16 mouse cellular contexts compared by ENCODE assay signal in the genomic region with DNA sequence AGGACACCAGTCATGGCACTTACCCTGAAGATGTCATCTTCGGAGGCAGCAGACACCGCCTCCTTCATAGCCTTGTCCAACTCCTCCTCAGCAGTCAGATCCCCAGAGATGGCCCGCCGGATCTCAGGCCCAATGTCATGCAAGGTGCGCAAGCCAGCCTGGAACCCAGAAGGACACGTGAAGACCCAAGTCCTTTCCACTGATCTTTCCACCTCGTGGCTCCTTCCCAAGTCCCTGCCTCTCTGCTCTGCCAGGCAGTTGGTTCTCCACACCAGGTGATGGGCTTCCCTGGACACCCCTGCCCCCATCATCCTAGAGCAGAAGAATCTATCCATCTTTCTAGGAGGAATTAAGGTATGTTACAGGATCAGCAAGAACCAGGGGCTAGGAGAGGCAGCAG.
"Had no signal": no experiment of that assay in that cellular context is flagged by ENCODE, and none has a peak within 500 bp of the region (broad histone marks: within the 10 kb centered on the region; RNA-seq: fewer than 3 reads in every experiment).

No protein-coding gene starts in this region.

- H3K9me3 ChIP-seq: neural tube, embryonic 13.5 days; neural tube, embryonic 15.5 days; stomach, embryonic 15.5 days had no signal

- H3K4me1 ChIP-seq: neural tube, embryonic 13.5 days; neural tube, embryonic 15.5 days; stomach, embryonic 15.5 days had no signal

- H3K27me3 ChIP-seq: neural tube, embryonic 13.5 days; neural tube, embryonic 15.5 days; stomach, embryonic 15.5 days had no signal

- DNase-seq: retina, postnatal 1 day; right cerebral cortex, adult 18-20 months; right cerebral cortex, postnatal 14 days; right cerebral cortex, postnatal 25 days; right cerebral cortex, postnatal 4 days; spleen, adult 18-20 months; thymus, adult 18-20 months; thymus, adult 2 months; thymus, postnatal 14 days; thymus, postnatal 25 days; thymus, postnatal 36 days; thymus, postnatal 4 days had no signal

- H3K4me2 ChIP-seq: neural tube, embryonic 13.5 days; neural tube, embryonic 15.5 days; stomach, embryonic 15.5 days had no signal

- H3K4me3 ChIP-seq: neural tube, embryonic 13.5 days; neural tube, embryonic 15.5 days; stomach, embryonic 15.5 days had no signal

- H3K36me3 ChIP-seq: stomach, embryonic 15.5 days had no signal

- H3K27ac ChIP-seq: neural tube, embryonic 13.5 days; neural tube, embryonic 15.5 days; stomach, embryonic 15.5 days; stomach, postnatal 0 days had no signal

- H3K9ac ChIP-seq: neural tube, embryonic 13.5 days; neural tube, embryonic 15.5 days; stomach, embryonic 15.5 days had no signal
